Mouse (Mus musculus) embryonic stem cell, embryonic (primary cell): ENCODE results near the gene Trmt10c.
"Not testable (repeated sequence)": the region's sequence is repeated elsewhere in the genome, so short reads cannot be mapped to it uniquely, and the experiment has no call there.

ENCODE experiments used
- CTCF ChIA-PET, 4 experiments: fragments of 300-600 bp in 2 of 4; fragments of 350-600 bp in 2 of 4; sonication (Branson Sonifier 250); formaldehyde crosslinking; loops; one replicate each; lab custom pipeline; 2022; ENCODE audit warnings: inconsistent platforms in 2 of 4; lab: Charles Lee
- POLR2A ChIA-PET, 4 experiments: fragments of 300-600 bp in 2 of 4; fragments of 350-600 bp in 2 of 4; sonication (Branson Sonifier 250); formaldehyde crosslinking; loops; one replicate each; lab custom pipeline; 2022; ENCODE audit warnings: antibody characterized with exemption in 4 of 4, inconsistent platforms in 1 of 4; lab: Charles Lee

Trmt10c gene

GRCm38 (mm10) chr16:56062981-56063380, 25.4 kb upstream of the Trmt10c start:
- ChIA-PET POLR2A (interaction anchor here in 3 of 4 experiments (0.6 to 5.2 kb wide), 12 partner anchors 12 to 156 kb away, joined by 3 to 43 read pairs (median 4); partner anchors contain the start of genes Pcnp (in 3 of the 3) and Rpl24 (in 1 of the 3)), CTCF (interaction anchor here in 3 of 4 experiments (1.2 to 2.9 kb wide), 3 partner anchors 34 to 112 kb away, joined by 3 to 22 read pairs (median 14); partner anchors contain the start of gene Rpl24 (in 1 of the 3))

- POLR2A ChIA-PET, result interaction anchor here in 3 of 4 experiments (0.8 to 5.2 kb wide), 9 partner anchors 9 to 127 kb away, joined by 3 to 43 read pairs (median 3); partner anchors contain the start of genes Pcnp (in 3 of the 3), Cep97 (in 1 of the 3) and Rpl24 (in 1 of the 3)
- CTCF ChIA-PET, result interaction anchor here in 1 of 4 experiments (0.6 kb wide), 1 partner anchor 97 kb away, joined by 12 read pairs; no protein-coding TSS in a partner anchor
These were observed 24.5 kb upstream of the Trmt10c start for GRCm38 (mm10) chr16:56061995-56062594.

GRCm38 (mm10) chr16:56058151-56058550, 20.5 kb upstream of the Trmt10c start:
- ChIA-PET CTCF (no interaction called here), POLR2A (interaction anchor here in 3 of 4 experiments (0.9 to 1.4 kb wide), 7 partner anchors 8 to 33 kb away, joined by 3 to 4 read pairs (median 3); partner anchors contain the start of genes Pcnp (in 1 of the 3) and Trmt10c (in 1 of the 3))

- ChIA-PET POLR2A (interaction anchor here in 2 of 4 experiments (0.6 to 1.4 kb wide), 8 partner anchors 9 to 799 kb away, joined by 3 to 4 read pairs (median 4); partner anchors contain the start of genes Pcnp (in 1 of the 2) and Trmt10c (in 1 of the 2)), CTCF (interaction anchor here in 2 of 4 experiments (0.7 kb wide), 2 partner anchors 27 to 38 kb away, joined by 3 to 5 read pairs; partner anchors contain the start of gene Pcnp (in 1 of the 2))
These were observed 19.4 kb upstream of the Trmt10c start for GRCm38 (mm10) chr16:56056944-56057590.

- CTCF ChIA-PET, result interaction anchor here in 1 of 4 experiments (1.7 kb wide), 1 partner anchor 8 kb away, joined by 6 read pairs; no protein-coding TSS in a partner anchor
- POLR2A ChIA-PET, result interaction anchor here in 1 of 4 experiments (0.8 to 1.5 kb wide), 2 partner anchors 11 to 27 kb away, joined by 3 read pairs; partner anchors contain the start of gene Pcnp
These were observed 18.3 kb upstream of the Trmt10c start for GRCm38 (mm10) chr16:56055911-56056310.

- POLR2A ChIA-PET, CTCF ChIA-PET: not testable (repeated sequence)
These were observed 10.4 kb upstream of the Trmt10c start, which contains the start of gene Senp7 for GRCm38 (mm10) chr16:56048038-56048437. Gene Senp7 (plus strand): TSS chr16:56048338.

GRCm38 (mm10) chr16:56038090-56038489, 471 bp upstream of the Trmt10c start:
- CTCF ChIA-PET, result no interaction called here
- POLR2A ChIA-PET, result interaction anchor here in 2 of 4 experiments (0.7 to 2.2 kb wide), 9 partner anchors 9 to 70 kb away, joined by 3 to 10 read pairs (median 4); partner anchors contain the start of gene Pcnp (in 1 of the 2)

- POLR2A ChIA-PET, result interaction anchor here in 2 of 4 experiments (0.6 to 2.2 kb wide), 26 partner anchors 9 to 102 kb away, joined by 3 to 11 read pairs (median 4); partner anchors contain the start of genes Cep97 (in 1 of the 2), Rpl24 (in 1 of the 2) and Zbtb11 (in 1 of the 2)
- CTCF ChIA-PET, result no interaction called here
These were observed 1.1 kb downstream of the Trmt10c start for GRCm38 (mm10) chr16:56036501-56036900.

GRCm38 (mm10) chr16:56034566-56034965, 3.1 kb downstream of the Trmt10c start:
- ChIA-PET CTCF (interaction anchor here in 1 of 4 experiments (1.2 kb wide), 1 partner anchor 30 kb away, joined by 4 read pairs; no protein-coding TSS in a partner anchor), POLR2A (interaction anchor here in 1 of 4 experiments (1.7 to 2.1 kb wide), 3 partner anchors 28 to 65 kb away, joined by 5 to 6 read pairs (median 5); no protein-coding TSS in a partner anchor)

GRCm38 (mm10) chr16:56029661-56030082, 7.9 kb downstream of the Trmt10c start, which contains the start of gene Pcnp:
Gene Pcnp (minus strand): TSS chr16:56029739.
- CTCF ChIA-PET, result interaction anchor here in 3 of 4 experiments (0.5 to 2.6 kb wide), 7 partner anchors 27 to 102 kb away, joined by 3 to 9 read pairs (median 4); no protein-coding TSS in a partner anchor
- POLR2A ChIA-PET, result interaction anchor here (0.5 to 6.7 kb wide), 66 partner anchors 8 to 687 kb away, joined by 3 to 67 read pairs (median 5); partner anchors contain the start of genes Rpl24 (in 3 of the 4), Nxpe3 (in 2 of the 4), Cep97 (in 1 of the 4) and Tfg (in 1 of the 4)

GRCm38 (mm10) chr16:56028722-56029551, 8.7 kb downstream of the Trmt10c start:
- ChIA-PET POLR2A (interaction anchor here (0.5 to 6.7 kb wide), 74 partner anchors 7 to 827 kb away, joined by 3 to 67 read pairs (median 5); partner anchors contain the start of genes Rpl24 (in 3 of the 4), Nxpe3 (in 2 of the 4), Cep97 (in 1 of the 4) and Tfg (in 1 of the 4)), CTCF (interaction anchor here (0.6 to 2.6 kb wide), 7 partner anchors 35 to 103 kb away, joined by 3 to 9 read pairs (median 3); no protein-coding TSS in a partner anchor)

GRCm38 (mm10) chr16:56027854-56028629, 9.6 kb downstream of the Trmt10c start:
- CTCF ChIA-PET, result interaction anchor here in 2 of 4 experiments (1.0 to 2.6 kb wide), 2 partner anchors 36 kb away, joined by 3 to 9 read pairs; no protein-coding TSS in a partner anchor
- POLR2A ChIA-PET, result interaction anchor here (0.6 to 6.7 kb wide), 47 partner anchors 8 to 828 kb away, joined by 3 to 67 read pairs (median 6); partner anchors contain the start of genes Rpl24 (in 3 of the 4), Cep97 (in 2 of the 4), Nxpe3 (in 1 of the 4) and Trmt10c (in 1 of the 4)

GRCm38 (mm10) chr16:56019660-56020059, 18.0 kb downstream of the Trmt10c start:
- ChIA-PET CTCF (interaction anchor here in 2 of 4 experiments (0.8 to 1.2 kb wide), 3 partner anchors 37 to 47 kb away, joined by 3 to 4 read pairs (median 3); no protein-coding TSS in a partner anchor), POLR2A (interaction anchor here in 3 of 4 experiments (0.6 to 3.9 kb wide), 15 partner anchors 8 to 237 kb away, joined by 3 to 40 read pairs (median 5); partner anchors contain the start of gene Pcnp (in 3 of the 3))

GRCm38 (mm10) chr16:56014076-56014475, 23.5 kb downstream of the Trmt10c start:
- CTCF ChIA-PET, result interaction anchor here in 1 of 4 experiments (0.6 kb wide), 1 partner anchor 49 kb away, joined by 6 read pairs; no protein-coding TSS in a partner anchor
- POLR2A ChIA-PET, result interaction anchor here in 3 of 4 experiments (0.5 to 5.2 kb wide), 20 partner anchors 8 to 58 kb away, joined by 3 to 30 read pairs (median 4); partner anchors contain the start of genes Pcnp (in 2 of the 3) and Trmt10c (in 1 of the 3)
